Mouse (Mus musculus) embryo, embryonic 10 days (tissue): ENCODE measurements around the gene Lrmp.
A peak's percentile ranks its signal among the peaks of the same experiment; 100 is the strongest.

Experiments used
- DNase-seq: peaks from one replicate; pipeline ENCODE4 v3.0.0-alpha.2; 2015; ENCODE audit warnings: low spot score

The Lrmp gene

DNA sequence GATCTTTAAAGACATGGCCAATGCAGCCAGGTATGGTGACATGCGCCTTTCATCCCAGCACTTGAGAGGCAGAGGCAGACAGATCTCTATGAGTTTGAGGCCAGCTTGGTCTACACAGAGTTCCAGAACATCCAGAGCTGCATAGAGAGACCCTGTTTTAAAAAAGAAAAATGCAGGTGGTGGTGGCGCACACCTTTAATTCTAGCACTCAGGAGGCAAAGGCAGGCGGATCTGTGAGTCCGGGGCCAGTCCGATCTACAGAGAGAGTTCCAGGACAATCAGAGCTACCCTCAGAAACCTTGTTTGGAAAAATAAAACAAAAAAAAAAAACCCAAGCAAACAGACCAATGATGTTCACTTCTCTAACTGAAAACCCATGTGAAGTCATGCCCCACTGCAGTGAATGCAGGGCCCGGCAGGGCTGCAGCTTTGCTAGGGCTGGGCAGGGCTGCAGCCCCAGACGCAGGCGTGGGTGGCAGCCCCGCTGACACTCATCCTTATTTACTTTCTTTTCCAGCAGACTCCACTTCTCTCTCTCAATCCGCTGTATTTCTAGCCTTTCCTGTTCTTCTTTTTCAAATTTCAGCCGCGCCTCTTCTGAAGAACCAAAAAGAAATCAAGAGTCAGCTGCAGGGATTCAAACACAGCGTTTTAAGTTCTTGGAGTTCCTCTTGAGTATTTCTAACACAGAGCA, 87.1 kb downstream of the Lrmp start:
- DNase-seq = no peak

DNA sequence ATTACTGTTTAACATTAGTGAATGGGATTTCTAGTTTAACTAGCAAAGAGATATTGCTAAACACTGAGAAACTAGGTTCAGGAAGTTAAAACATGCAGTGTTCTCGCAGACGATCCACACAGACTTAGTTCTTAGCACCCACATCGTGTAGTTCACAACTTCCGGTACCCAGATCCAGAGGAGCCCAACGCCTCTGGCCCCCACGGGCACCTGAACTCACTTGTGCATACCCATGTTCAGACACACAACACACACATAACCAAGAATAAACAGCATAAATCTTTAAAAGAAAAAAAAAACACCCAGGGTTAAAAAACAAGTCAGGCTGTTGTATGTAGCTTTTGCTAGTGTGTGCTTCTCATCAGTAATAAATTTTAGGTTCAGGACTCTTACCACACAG, 89.0 kb downstream of the Lrmp start:
- no peak for DNase-seq

DNA sequence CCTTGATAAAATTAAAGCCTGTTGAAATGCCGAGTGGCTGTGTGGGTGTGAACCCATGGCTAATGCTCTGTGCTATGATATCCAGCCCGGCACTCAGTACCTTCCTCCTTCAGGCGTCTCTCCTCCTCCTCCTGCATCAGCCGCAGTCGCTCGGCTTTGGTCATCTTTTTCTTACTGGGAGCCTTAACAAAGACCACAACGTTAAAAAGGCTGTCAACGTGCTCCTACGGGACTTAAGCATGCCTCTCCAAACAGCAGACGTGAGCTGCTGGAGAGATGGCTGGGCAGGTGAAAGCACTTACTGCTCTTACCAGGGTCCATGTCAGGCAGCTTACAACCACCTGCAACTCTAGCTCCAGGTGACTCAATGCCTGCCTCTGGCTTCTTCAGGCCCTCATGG, 89.7 kb downstream of the Lrmp start:
- DNase-seq = no peak

DNA sequence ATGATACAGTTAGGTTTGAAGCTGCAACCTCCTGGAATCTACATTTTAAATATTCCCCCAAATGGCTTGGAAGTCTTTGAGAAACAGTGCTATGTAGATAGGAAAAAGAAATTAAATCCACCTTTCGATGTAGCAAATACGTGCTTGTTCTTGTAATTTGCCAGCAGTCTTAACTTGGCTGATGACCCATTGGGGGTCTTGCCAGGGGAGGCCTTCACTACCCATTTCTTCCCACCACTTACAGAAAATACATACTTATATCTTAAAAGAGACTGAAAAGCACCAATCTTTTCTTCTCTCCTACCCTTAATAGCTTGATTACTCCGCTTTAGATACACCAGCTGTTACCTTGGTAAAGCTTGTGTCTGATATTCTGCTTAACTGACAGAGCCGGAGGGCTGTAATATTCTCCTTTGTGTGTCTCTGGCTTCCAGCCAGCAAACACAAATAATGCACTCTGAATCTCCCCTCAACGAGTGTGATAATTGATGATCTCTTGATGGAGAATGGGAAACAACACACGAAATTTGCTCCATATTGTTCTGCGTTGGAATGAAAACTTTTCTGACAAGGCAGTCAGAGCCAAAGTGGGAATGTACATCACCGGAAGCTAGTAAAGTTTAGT, 94.7 kb downstream of the Lrmp start:
- no peak for DNase-seq

DNA sequence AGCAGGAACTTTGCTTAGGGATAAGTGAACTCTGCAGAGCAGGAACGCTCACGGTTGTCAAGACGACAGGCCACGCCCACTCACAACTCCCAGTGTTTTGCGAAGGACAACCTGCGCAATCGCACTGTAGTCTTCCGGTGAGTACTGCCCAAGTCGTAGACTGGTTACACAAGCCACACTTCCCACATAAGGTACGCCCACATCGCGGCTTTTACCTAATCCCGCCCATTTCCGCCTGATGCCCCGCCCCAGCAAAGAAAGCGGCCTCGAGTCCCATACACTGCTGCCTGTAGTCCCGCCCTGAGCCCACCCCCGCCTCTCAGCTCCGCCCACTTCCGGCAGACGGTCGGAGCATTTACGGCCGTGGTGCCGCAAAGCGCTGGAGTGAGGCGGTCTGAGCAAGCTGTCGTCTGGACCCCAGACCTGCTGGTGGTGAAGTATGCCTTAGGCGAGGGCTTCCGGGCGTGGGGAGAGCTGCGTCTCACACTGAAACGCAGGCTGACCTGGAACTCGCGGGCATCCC, 95.4 kb downstream of the Lrmp start, which contains the start of the genes Casc1 and Etfrf1:
Gene Casc1, minus strand, starts transcription at position 190 of the 523 bp plus-strand sequence.
Gene Etfrf1, plus strand, starts transcription at position 319 of the 523 bp plus-strand sequence.
- peak; percentile 100 for DNase-seq

DNA sequence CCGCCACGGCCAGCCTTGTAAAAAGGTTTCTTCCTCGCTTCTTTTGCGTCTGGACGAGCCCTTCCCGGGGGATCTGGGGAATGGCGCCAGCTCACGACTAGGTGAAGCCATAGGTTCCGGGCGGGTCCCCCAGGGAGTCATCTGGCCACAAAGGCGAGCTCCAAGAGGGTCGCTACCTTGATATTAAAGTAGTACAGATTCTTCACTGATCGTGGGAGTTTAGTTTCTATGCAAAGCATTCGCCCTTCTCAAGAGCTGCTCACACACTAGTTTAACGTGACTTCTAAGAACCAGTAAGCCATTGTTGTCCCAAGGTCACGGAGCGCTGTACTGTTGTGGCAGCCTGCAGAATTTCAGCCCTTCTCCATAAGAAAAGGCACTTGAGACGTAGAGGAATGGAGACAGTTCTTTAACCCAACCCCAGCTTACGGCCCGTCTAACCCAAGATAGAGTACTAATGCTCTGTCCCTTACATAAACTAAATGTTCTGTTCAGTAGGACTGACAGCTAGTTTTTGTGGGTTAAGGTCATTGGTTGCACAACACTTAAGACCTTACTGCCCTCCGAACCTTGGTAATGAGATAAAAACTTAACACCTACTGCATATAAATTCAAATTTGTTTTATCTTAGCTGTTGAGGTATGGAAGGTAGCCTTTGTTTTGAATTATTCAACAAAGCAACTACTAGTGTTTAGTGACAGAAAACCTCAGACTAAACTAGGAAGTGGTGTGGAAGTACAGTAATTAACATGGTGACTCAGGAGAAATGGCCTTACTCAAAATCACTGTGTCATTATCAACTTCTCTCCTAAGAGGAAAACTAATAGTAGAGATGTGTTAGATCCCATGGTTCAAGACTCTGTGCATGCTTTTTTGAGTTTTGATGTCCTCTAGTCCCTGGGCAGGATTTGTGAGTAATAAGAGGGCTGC, 96.2 kb downstream of the Lrmp start:
- peak; percentile 70 for DNase-seq

DNA sequence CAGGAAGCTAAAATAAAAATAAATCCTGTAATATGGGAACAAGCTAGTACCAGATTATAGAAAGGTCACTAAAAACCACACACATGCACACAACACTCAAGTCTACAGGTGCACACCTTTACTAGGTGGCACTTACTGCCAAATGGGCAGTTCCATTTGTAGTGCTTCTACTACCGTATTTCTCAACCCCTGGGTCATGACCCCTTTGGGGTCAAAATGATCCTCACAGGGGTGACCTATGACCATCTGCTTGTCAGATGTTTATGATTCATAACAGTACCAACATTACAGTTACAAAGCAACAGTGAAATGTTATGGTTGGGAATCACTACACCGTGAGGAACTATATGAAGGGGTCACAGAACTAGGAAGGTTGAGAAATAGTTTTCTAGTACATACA, 98.5 kb downstream of the Lrmp start:
- no peak for DNase-seq

DNA sequence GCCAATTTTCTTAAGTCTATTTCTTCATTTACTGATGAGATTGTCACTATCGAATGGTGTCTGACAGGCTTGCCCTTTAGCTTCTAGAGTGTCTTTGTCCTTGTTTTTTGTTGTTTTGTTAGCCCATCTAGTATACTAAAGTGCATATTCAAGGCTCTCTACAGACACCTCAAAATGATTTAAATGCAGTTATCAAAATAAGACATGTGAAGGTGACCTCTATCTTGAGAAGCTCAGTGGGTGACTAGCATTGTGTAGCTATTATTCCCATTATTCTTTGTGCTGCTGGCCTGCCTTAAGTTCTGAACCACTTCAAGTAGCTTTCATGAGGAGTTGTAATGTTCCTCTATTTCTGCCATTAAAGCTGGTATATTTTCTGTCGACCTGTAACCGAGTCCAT, 100.4 kb downstream of the Lrmp start:
- DNase-seq = no peak

DNA sequence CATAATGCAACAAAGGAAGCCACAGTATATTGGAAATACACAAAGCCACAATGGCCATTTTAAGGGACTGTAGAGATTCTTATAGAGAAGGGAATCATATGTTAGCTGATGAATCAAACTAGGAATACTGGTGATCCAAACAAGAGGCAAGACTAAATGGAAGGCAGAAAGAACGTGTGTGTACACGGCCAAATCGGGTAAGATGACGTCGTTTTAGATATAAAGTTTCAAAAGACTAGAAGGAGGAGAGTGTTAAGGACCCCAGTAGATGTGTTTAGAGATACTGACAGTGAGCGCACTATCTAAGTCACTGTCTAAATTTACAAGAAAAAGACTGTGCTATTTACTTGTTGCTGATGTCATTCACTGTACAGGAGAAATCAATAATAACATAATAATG, 108.8 kb downstream of the Lrmp start:
- DNase-seq = no peak
